Mouse (Mus musculus) liver, adult 10 weeks (tissue): ENCODE measurements around the gene Gm10024. TPM values are rescaled to one million over a fixed set of nuclear protein-coding genes. Genes with fewer than 3 reads are reported as not detected.

Source experiments
- polyA plus RNA-seq: library from polyadenylated mRNA; stranded (reverse); fragments of 350-450 nt; fragmentation: Illumina TruSeq; extraction: RNeasy Lipid Tissue Mini Kit (QIAGEN cat#74804); gene quantifications from one replicate; pipeline ENCODE4 v1.2.3, GENCODE M21; 2014; ENCODE audit warnings: low read depth, low replicate concordance

The Gm10024 gene
- polyA plus RNA-seq: not detected

GRCm38 (mm10) chr10:77711157-77711556 lies at the start of gene Gm10024:
Gene Gm10024, plus strand, starts transcription at chr10:77711457.

DNA sequence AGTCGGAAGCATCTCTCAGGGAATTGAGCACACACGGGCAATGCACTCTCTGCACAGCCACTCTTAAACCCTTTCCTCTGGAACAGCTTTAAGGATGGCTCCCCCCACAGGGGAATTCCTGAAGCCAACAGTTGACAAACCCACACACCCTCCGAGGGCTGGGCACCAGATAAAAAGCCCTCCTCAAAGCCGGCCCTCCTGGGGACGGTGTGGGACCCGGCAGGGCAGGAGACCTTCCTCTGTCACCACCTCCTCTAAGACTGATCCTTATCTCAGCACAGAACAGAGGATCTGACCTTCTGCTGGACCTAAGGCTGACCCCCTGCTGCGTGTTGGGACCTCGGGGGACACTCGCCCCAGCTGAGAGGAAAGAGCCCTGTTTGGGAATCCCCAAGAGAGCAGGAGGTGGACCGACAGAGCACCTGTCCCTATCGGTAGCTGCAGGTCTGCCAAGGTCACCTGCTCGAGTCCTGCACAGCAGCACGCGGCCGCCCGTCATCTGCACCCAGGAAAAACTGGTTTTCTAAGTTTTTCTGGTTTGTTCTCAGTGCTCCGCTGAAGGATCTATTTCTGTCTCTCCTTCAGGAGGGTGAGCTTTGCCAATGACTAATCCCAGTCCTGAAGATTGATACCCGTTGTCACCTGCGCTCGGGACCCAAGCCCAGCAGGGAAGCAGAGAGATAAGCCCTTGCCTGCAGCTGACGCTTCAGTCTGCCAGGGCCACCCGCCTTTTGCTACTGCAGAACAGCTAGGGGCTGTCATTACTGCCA lies 25.2 kb upstream of the Gm10024 start, which contains the start of gene Tspear:
Gene Tspear (plus strand): TSS at position 675 of the 770 bp plus-strand sequence.

GRCm38 (mm10) chr10:77690356-77690807 lies 20.9 kb upstream of the Gm10024 start, which contains the start of gene Gm19402:
Gene Gm19402, minus strand, starts transcription at chr10:77690757.

DNA sequence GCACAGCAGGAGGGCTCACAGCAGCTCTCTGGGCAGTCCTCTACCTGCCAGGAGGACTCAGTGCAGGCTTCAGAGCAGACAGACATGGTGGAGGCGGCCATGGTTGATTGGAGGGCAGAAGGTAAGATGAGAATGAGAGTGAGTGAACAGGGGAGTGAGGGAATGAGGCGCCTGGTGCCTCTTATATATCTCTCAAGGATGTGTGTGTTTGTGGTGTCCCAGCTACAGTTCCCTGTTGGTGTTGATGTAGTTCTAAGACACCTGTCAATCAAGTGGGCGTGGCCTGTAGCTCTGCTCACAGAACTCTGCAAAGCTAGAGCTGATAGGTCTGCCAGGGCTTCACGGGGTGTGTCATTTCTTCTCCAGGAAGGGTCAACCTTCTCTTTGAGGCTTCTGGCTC lies 14.1 kb upstream of the Gm10024 start, which contains the start of gene Gm9508:
Gene Gm9508 (minus strand): TSS at position 101 of the 400 bp plus-strand sequence.

GRCm38 (mm10) chr10:77706326-77706725 lies 4.9 kb upstream of the Gm10024 start, which contains the start of gene Gm10272:
Gene Gm10272, plus strand, starts transcription at chr10:77706626.

DNA sequence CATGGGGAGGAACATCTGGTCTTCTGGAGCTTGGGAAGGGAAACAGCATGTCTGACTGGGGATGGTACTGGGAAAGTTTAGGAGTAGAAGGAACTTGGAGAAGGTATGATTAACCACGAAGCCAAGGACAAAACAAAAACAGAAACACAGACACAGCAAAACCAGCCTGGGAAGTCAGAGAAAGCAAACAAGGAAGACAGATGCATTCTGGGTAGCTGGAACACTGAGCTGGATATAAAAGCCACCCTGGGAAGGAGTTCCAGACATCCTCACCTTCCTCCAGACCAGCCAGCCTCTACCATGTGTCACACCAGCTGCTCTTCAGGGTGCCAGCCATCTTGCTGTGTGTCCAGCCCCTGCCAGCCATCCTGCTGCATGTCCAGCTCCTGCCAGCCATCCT lies 4.2 kb downstream of the Gm10024 start, which contains the start of gene Gm10142:
Gene Gm10142 (plus strand): TSS at position 301 of the 400 bp plus-strand sequence.

GRCm38 (mm10) chr10:77720299-77720698 lies 9.0 kb downstream of the Gm10024 start, which contains the start of gene Krtap12-1:
Gene Krtap12-1, plus strand, starts transcription at chr10:77720599.

GRCm38 (mm10) chr10:77726186-77726585 lies 14.9 kb downstream of the Gm10024 start, which contains the start of gene Gm10100:
Gene Gm10100, plus strand, starts transcription at chr10:77726486.

DNA sequence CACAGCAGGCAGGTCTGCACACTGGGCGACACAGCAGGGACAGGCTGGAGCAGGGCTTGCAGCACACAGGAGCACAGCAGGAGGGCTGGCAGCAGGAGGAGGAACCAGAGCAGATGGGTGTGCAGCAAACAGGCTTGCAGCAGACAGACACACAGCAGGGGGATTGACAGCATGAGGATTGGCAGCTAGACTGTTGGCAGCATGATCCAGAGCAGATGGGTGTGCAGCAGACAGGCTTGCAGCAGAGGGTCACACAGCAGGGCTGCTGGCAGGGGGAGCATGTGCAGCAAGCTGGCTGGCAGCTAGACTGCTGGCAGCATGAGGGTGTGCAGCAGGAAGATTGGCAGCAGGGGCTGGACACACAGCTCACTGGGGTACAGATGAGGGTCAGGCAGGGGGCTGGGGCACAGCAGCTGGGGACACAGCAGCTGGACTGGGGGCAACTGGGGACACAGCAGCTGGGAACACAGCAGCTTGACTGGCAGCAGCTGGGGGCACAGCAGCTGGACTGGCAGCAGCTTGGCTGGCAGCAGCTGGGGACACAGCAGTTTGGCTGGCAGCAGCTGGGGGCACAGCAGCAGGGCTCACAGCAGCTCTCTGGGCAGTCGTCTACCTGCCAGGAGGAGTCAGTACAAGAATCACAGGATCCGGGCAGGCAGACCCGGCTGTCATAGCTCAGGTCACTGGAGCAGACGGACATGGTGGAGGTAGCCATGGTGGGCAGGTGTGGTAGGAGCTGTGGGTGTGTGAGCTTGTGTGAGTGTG lies 30.8 kb downstream of the Gm10024 start, which contains the start of gene Gm18596:
Gene Gm18596 (minus strand): TSS at position 715 of the 765 bp plus-strand sequence.

DNA sequence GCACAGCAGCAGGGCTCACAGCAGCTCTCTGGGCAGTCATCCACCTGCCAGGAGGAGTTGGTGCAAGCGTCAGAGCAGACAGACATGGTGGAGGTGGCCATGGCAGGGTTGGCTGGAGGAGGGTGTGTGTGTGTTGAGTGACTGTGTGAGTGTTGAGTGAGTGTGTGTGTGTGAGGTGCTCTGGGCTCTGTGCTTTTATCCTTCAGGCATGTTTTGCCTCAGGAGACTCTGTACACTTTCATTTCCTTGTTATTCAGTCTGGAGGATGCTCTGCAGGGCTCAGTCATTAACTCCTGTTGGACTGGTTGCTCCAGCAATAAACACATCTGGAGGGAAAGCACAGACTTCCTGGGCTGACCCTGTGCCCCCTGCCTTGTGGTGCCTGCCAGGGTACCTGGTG lies 40.0 kb downstream of the Gm10024 start, which contains the start of gene Gm9736:
Gene Gm9736 (minus strand): TSS at position 101 of the 400 bp plus-strand sequence.

GRCm38 (mm10) chr10:77759582-77759981 lies 48.3 kb downstream of the Gm10024 start, which contains the start of gene Gm3233:
Gene Gm3233, minus strand, starts transcription at chr10:77759682.

Other genes with a start within 250 kb of the Gm10024 start
- 1.5 TPM for gene Fam207a, start 195.7 kb upstream of the Gm10024 start, polyA plus RNA-seq
- gene Itgb2, start 181.2 kb upstream of the Gm10024 start, polyA plus RNA-seq: 1.2 TPM
- gene Pttg1ip, start 129.7 kb upstream of the Gm10024 start, polyA plus RNA-seq: 158 TPM
- gene Sumo3, start 105.4 kb upstream of the Gm10024 start, polyA plus RNA-seq: 72.2 TPM
- gene Gm49325, start 105.3 kb upstream of the Gm10024 start, polyA plus RNA-seq: not detected
- 10.8 TPM for gene Ube2g2, start 89.2 kb upstream of the Gm10024 start, polyA plus RNA-seq
- not detected for gene Tspear, start 24.9 kb upstream of the Gm10024 start, polyA plus RNA-seq
- gene Gm19402, start 20.7 kb upstream of the Gm10024 start, polyA plus RNA-seq: not detected
- not detected for gene Gm9508, start 14.2 kb upstream of the Gm10024 start, polyA plus RNA-seq
- not detected for gene Gm10272, start 4.8 kb upstream of the Gm10024 start, polyA plus RNA-seq
- not detected for gene Gm10142, start 4.3 kb downstream of the Gm10024 start, polyA plus RNA-seq
- not detected for gene Krtap12-1, start 9.1 kb downstream of the Gm10024 start, polyA plus RNA-seq
- not detected for gene Gm10100, start 15.0 kb downstream of the Gm10024 start, polyA plus RNA-seq
- not detected for gene Gm18596, start 31.2 kb downstream of the Gm10024 start, polyA plus RNA-seq
- gene Gm9736, start 39.9 kb downstream of the Gm10024 start, polyA plus RNA-seq: not detected
- not detected for gene Gm3233, start 48.2 kb downstream of the Gm10024 start, polyA plus RNA-seq
- gene Gm3238, start 59.9 kb downstream of the Gm10024 start, polyA plus RNA-seq: not detected
- gene Gm7138, start 65.5 kb downstream of the Gm10024 start, polyA plus RNA-seq: not detected
- not detected for gene Gm3250, start 71.1 kb downstream of the Gm10024 start, polyA plus RNA-seq
- gene Gm7137, start 76.7 kb downstream of the Gm10024 start, polyA plus RNA-seq: not detected
- not detected for gene Gm9639, start 83.6 kb downstream of the Gm10024 start, polyA plus RNA-seq
- not detected for gene Gm19668, start 87.7 kb downstream of the Gm10024 start, polyA plus RNA-seq
- gene Gm9507, start 100.4 kb downstream of the Gm10024 start, polyA plus RNA-seq: not detected
- gene Gm2696, start 103.2 kb downstream of the Gm10024 start, polyA plus RNA-seq: not detected
- gene Krtap10-4, start 115.6 kb downstream of the Gm10024 start, polyA plus RNA-seq: not detected
- gene Krtap10-10, start 124.5 kb downstream of the Gm10024 start, polyA plus RNA-seq: not detected
- not detected for gene Gm36176, start 135.3 kb downstream of the Gm10024 start, polyA plus RNA-seq
- gene Gm10318, start 141.4 kb downstream of the Gm10024 start, polyA plus RNA-seq: not detected
- gene Gm3285, start 150.5 kb downstream of the Gm10024 start, polyA plus RNA-seq: not detected
- gene Lrrc3, start 191.1 kb downstream of the Gm10024 start, polyA plus RNA-seq: 15.8 TPM